Mouse (Mus musculus): ENCODE results near the gene Arhgap29. TPM values are rescaled to one million over a fixed set of nuclear protein-coding genes. Genes with fewer than 3 reads are reported as not detected.
A peak's percentile ranks its signal among the peaks of the same experiment; 100 is the strongest.

Gene Arhgap29
- polyA plus RNA-seq, 1 experiment from 2014 or later: 65.6 TPM

- H3K27me3 ChIP-seq (ENCODE audit: control insufficient read depth, insufficient read depth, low read depth, low read length): no peaks in the 10 kb centered on the region
- H3K27ac ChIP-seq (ENCODE audit: low read length): no peak overlapping the region
- no peaks in the 10 kb centered on the region for H3K9me3 ChIP-seq (ENCODE audit: control insufficient read depth, low read length)
- no peak overlapping the region for H3K4me3 ChIP-seq (ENCODE audit: low read length)
- H3K36me3 ChIP-seq (ENCODE audit: control insufficient read depth, insufficient read depth, low read length): no peaks in the 10 kb centered on the region
- no peak overlapping the region for H3K4me2 ChIP-seq (ENCODE audit: low read depth, low read length)
- no peak overlapping the region for H3K9ac ChIP-seq (ENCODE audit: low read length)
- ATAC-seq (ENCODE audit: low read depth): no peak
- WGBS: 77% methylated on average over 6 of the region's 6 CpGs
- H3K4me1 ChIP-seq (replicated peaks; ENCODE audit: control insufficient read depth, insufficient read depth, low read length): no peaks in the 10 kb centered on the region
Observed at GRCm38 (mm10) chr3:121937036-121937435, 15.3 kb upstream of the Arhgap29 start.

GRCm38 (mm10) chr3:121939658-121940057 lies 12.7 kb upstream of the Arhgap29 start:
- H3K9ac ChIP-seq (ENCODE audit: low read length): no peak overlapping the region
- no peak overlapping the region for H3K4me3 ChIP-seq (ENCODE audit: low read length)
- H3K9me3 ChIP-seq (ENCODE audit: control insufficient read depth, low read length): no peaks in the 10 kb centered on the region
- WGBS: 54% methylated on average over 1 of the region's 1 CpGs
- ATAC-seq (ENCODE audit: low read depth): no peak
- H3K4me2 ChIP-seq (ENCODE audit: low read depth, low read length): no peak overlapping the region
- H3K27ac ChIP-seq (ENCODE audit: low read length): no peak overlapping the region
- no peaks in the 10 kb centered on the region for H3K4me1 ChIP-seq (replicated peaks; ENCODE audit: control insufficient read depth, insufficient read depth, low read length)
- no peaks in the 10 kb centered on the region for H3K27me3 ChIP-seq (ENCODE audit: control insufficient read depth, insufficient read depth, low read depth, low read length)
- H3K36me3 ChIP-seq (ENCODE audit: control insufficient read depth, insufficient read depth, low read length): no peaks in the 10 kb centered on the region

- no peak overlapping the region for H3K4me2 ChIP-seq (ENCODE audit: low read depth, low read length)
- H3K27me3 ChIP-seq (ENCODE audit: control insufficient read depth, insufficient read depth, low read depth, low read length): no peaks in the 10 kb centered on the region
- no peak for ATAC-seq (ENCODE audit: low read depth)
- no peaks in the 10 kb centered on the region for H3K9me3 ChIP-seq (ENCODE audit: control insufficient read depth, low read length)
- no peak overlapping the region for H3K4me3 ChIP-seq (ENCODE audit: low read length)
- H3K27ac ChIP-seq (ENCODE audit: low read length): no peak overlapping the region
- no peaks in the 10 kb centered on the region for H3K4me1 ChIP-seq (replicated peaks; ENCODE audit: control insufficient read depth, insufficient read depth, low read length)
- 68% methylated on average over 8 of the region's 8 CpGs for whole genome bisulfite sequencing
- H3K36me3 ChIP-seq (ENCODE audit: control insufficient read depth, insufficient read depth, low read length): no peaks in the 10 kb centered on the region
- no peak overlapping the region for H3K9ac ChIP-seq (ENCODE audit: low read length)
Observed at GRCm38 (mm10) chr3:121940094-121940889, 12.0 kb upstream of the Arhgap29 start.

- no peak overlapping the region for H3K4me3 ChIP-seq (ENCODE audit: low read length)
- no peaks in the 10 kb centered on the region for H3K4me1 ChIP-seq (replicated peaks; ENCODE audit: control insufficient read depth, insufficient read depth, low read length)
- H3K27ac ChIP-seq (ENCODE audit: low read length): no peak overlapping the region
- no peak for ATAC-seq (ENCODE audit: low read depth)
- 72% methylated on average over 11 of the region's 11 CpGs for whole genome bisulfite sequencing
- H3K9ac ChIP-seq (ENCODE audit: low read length): no peak overlapping the region
- no peak overlapping the region for H3K4me2 ChIP-seq (ENCODE audit: low read depth, low read length)
- no peaks in the 10 kb centered on the region for H3K9me3 ChIP-seq (ENCODE audit: control insufficient read depth, low read length)
- H3K36me3 ChIP-seq (ENCODE audit: control insufficient read depth, insufficient read depth, low read length): no peaks in the 10 kb centered on the region
- H3K27me3 ChIP-seq (ENCODE audit: control insufficient read depth, insufficient read depth, low read depth, low read length): no peaks in the 10 kb centered on the region
Observed at GRCm38 (mm10) chr3:121941204-121941745, 11.1 kb upstream of the Arhgap29 start.

- ATAC-seq (ENCODE audit: low read depth): no peak
- H3K27ac ChIP-seq (ENCODE audit: low read length): no peak overlapping the region
- H3K4me2 ChIP-seq (ENCODE audit: low read depth, low read length): no peak overlapping the region
- H3K9me3 ChIP-seq (ENCODE audit: control insufficient read depth, low read length): no peaks in the 10 kb centered on the region
- no peaks in the 10 kb centered on the region for H3K36me3 ChIP-seq (ENCODE audit: control insufficient read depth, insufficient read depth, low read length)
- H3K4me1 ChIP-seq (replicated peaks; ENCODE audit: control insufficient read depth, insufficient read depth, low read length): peaks cover 4% of the 10 kb centered on the region; the same call in 1 of the 2 replicates
- no peak overlapping the region for H3K9ac ChIP-seq (ENCODE audit: low read length)
- no peak overlapping the region for H3K4me3 ChIP-seq (ENCODE audit: low read length)
- no peaks in the 10 kb centered on the region for H3K27me3 ChIP-seq (ENCODE audit: control insufficient read depth, insufficient read depth, low read depth, low read length)
- WGBS: 38% methylated on average over 2 of the region's 2 CpGs
Observed at GRCm38 (mm10) chr3:121945957-121946356, 6.4 kb upstream of the Arhgap29 start.

GRCm38 (mm10) chr3:121946765-121947164 lies 5.6 kb upstream of the Arhgap29 start:
- Histone ChIP-seq H3K9me3 (ENCODE audit: control insufficient read depth, low read length) (no peaks in the 10 kb centered on the region), H3K36me3 (ENCODE audit: control insufficient read depth, insufficient read depth, low read length) (no peaks in the 10 kb centered on the region), H3K4me3 (ENCODE audit: low read length) (no peak overlapping the region), H3K27me3 (ENCODE audit: control insufficient read depth, insufficient read depth, low read depth, low read length) (no peaks in the 10 kb centered on the region), H3K27ac (ENCODE audit: low read length) (no peak overlapping the region), H3K4me1 (replicated peaks; ENCODE audit: control insufficient read depth, insufficient read depth, low read length) (peaks cover 4% of the 10 kb centered on the region; the same call in 1 of the 2 replicates), H3K4me2 (ENCODE audit: low read depth, low read length) (no peak overlapping the region), H3K9ac (ENCODE audit: low read length) (no peak overlapping the region)
- no peak for ATAC-seq (ENCODE audit: low read depth)

GRCm38 (mm10) chr3:121950139-121950538 lies 2.2 kb upstream of the Arhgap29 start:
- Histone ChIP-seq H3K4me1 (replicated peaks; ENCODE audit: control insufficient read depth, insufficient read depth, low read length) (peaks cover 8% of the 10 kb centered on the region; the same call in 1 of the 2 replicates), H3K27me3 (ENCODE audit: control insufficient read depth, insufficient read depth, low read depth, low read length) (no peaks in the 10 kb centered on the region), H3K9me3 (ENCODE audit: control insufficient read depth, low read length) (no peaks in the 10 kb centered on the region), H3K36me3 (ENCODE audit: control insufficient read depth, insufficient read depth, low read length) (no peaks in the 10 kb centered on the region), H3K27ac (ENCODE audit: low read length) (no peak overlapping the region), H3K9ac (ENCODE audit: low read length) (no peak overlapping the region), H3K4me3 (ENCODE audit: low read length) (no peak overlapping the region), H3K4me2 (ENCODE audit: low read depth, low read length) (no peak overlapping the region)
- no peak for ATAC-seq (ENCODE audit: low read depth)
- WGBS: 23% methylated on average over 6 of the region's 6 CpGs

- Histone ChIP-seq H3K27me3 (ENCODE audit: control insufficient read depth, insufficient read depth, low read depth, low read length) (no peaks in the 10 kb centered on the region), H3K9ac (ENCODE audit: low read length) (no peak overlapping the region), H3K4me3 (ENCODE audit: low read length) (no peak overlapping the region), H3K4me1 (replicated peaks; ENCODE audit: control insufficient read depth, insufficient read depth, low read length) (peaks cover 13% of the 10 kb centered on the region; the same call in 1 of the 2 replicates), H3K9me3 (ENCODE audit: control insufficient read depth, low read length) (peaks cover 2% of the 10 kb centered on the region; the same call in 1 of the 2 replicates), H3K27ac (ENCODE audit: low read length) (no peak overlapping the region), H3K4me2 (ENCODE audit: low read depth, low read length) (no peak overlapping the region), H3K36me3 (ENCODE audit: control insufficient read depth, insufficient read depth, low read length) (no peaks in the 10 kb centered on the region)
- ATAC-seq (ENCODE audit: low read depth): no peak
- 84% methylated on average over 2 of the region's 2 CpGs for WGBS
Observed at GRCm38 (mm10) chr3:121951116-121951515, 1.2 kb upstream of the Arhgap29 start.

- WGBS: under 1% methylated on average over 35 of the region's 44 CpGs
- peak; percentile 97 for ATAC-seq (ENCODE audit: low read depth)
- H3K36me3 ChIP-seq (ENCODE audit: control insufficient read depth, insufficient read depth, low read length): no peaks in the 10 kb centered on the region
- H3K9me3 ChIP-seq (ENCODE audit: control insufficient read depth, low read length): peaks cover 2% of the 10 kb centered on the region; the same call in 1 of the 2 replicates
- peaks cover 13% of the 10 kb centered on the region; the same call in 1 of the 2 replicates for H3K4me1 ChIP-seq (replicated peaks; ENCODE audit: control insufficient read depth, insufficient read depth, low read length)
- peak overlapping the region; percentile 85 for H3K4me3 ChIP-seq (ENCODE audit: low read length)
- H3K27me3 ChIP-seq (ENCODE audit: control insufficient read depth, insufficient read depth, low read depth, low read length): no peaks in the 10 kb centered on the region
- peak overlapping the region; percentile 62 for H3K4me2 ChIP-seq (ENCODE audit: low read depth, low read length)
- peak overlapping the region; percentile 89 for H3K27ac ChIP-seq (ENCODE audit: low read length)
- peak overlapping the region; percentile 90 for H3K9ac ChIP-seq (ENCODE audit: low read length)
Observed at GRCm38 (mm10) chr3:121953049-121953432, 700 bp downstream of the Arhgap29 start.
